Mouse (Mus musculus) MEL (cell line): ENCODE results near the gene Slc16a3. TPM values are rescaled to one million over a fixed set of nuclear protein-coding genes. Genes with fewer than 3 reads are reported as not detected.

Experiments used
- DNase-seq: peaks from one replicate; pipeline ENCODE4 v3.0.0; 2011; ENCODE audit warnings: low read depth, low spot score
- H3K27ac ChIP-seq: 2 replicates; pipeline ENCODE4 v1.5.1; 2012; ENCODE audit warnings: low read depth, mild to moderate bottlenecking, control low read depth, low read length, moderate library complexity; ENCODE audit not compliant: control insufficient read depth
- H3K27me3 ChIP-seq, 2 experiments: fragments of 150-350 bp in 1 of 2; sonication (generic) in 1 of 2; 2 replicates each; pipeline ENCODE4 v1.6.1; 2012; ENCODE audit warnings: low read length in 2 of 2, mild to moderate bottlenecking in 2 of 2, improper control_type of control experiment in 1 of 2, moderate library complexity in 1 of 2; ENCODE audit not compliant: insufficient read depth in 2 of 2, control insufficient read depth in 1 of 2
- H3K36me3 ChIP-seq, 2 experiments: 2 replicates each; pipeline ENCODE4 v1.6.1; 2012 to 2014; ENCODE audit warnings: low read length in 2 of 2, improper control_type of control experiment in 1 of 2, inconsistent platforms in 1 of 2, mild to moderate bottlenecking in 1 of 2; ENCODE audit not compliant: insufficient read depth in 2 of 2, control insufficient read depth in 1 of 2
- H3K4me1 ChIP-seq, 2 experiments: fragments of 150-350 bp in 1 of 2; sonication (generic) in 1 of 2; 2 replicates each; pipeline ENCODE4 v1.6.1; 2012; ENCODE audit warnings: low read length in 2 of 2, improper control_type of control experiment in 1 of 2, mild to moderate bottlenecking in 1 of 2; ENCODE audit not compliant: insufficient read depth in 2 of 2, control insufficient read depth in 1 of 2
- H3K4me3 ChIP-seq, 2 experiments: fragments of 150-350 bp in 1 of 2; sonication (generic) in 1 of 2; 2 replicates each; pipeline ENCODE4 v1.5.1; 2012; ENCODE audit warnings: low read depth in 2 of 2, low read length in 2 of 2, mild to moderate bottlenecking in 2 of 2, moderate library complexity in 2 of 2, control low read depth in 1 of 2, improper control_type of control experiment in 1 of 2; ENCODE audit not compliant: control insufficient read depth in 1 of 2, insufficient read depth in 1 of 2
- H3K79me2 ChIP-seq: 2 replicates; pipeline ENCODE4 v1.6.1; 2012; ENCODE audit warnings: mild to moderate bottlenecking, low read length, moderate library complexity; ENCODE audit not compliant: control insufficient read depth, poor library complexity, insufficient read depth
- H3K9ac ChIP-seq: 2 replicates; pipeline ENCODE4 v1.6.1; 2012; ENCODE audit warnings: low read depth, mild to moderate bottlenecking, control low read depth, low read length, moderate library complexity; ENCODE audit not compliant: control insufficient read depth, poor library complexity, severe bottlenecking
- H3K9me3 ChIP-seq: fragments of 150-350 bp; sonication (generic); replicated peaks from 2 replicates; pipeline ENCODE4 v1.6.1; 2012; ENCODE audit warnings: mild to moderate bottlenecking, low read length, improper control_type of control experiment, moderate library complexity; ENCODE audit not compliant: insufficient read depth
- BHLHE40 ChIP-seq: IDR thresholded peaks from 2 replicates; pipeline ENCODE4 v1.6.1; 2012; ENCODE audit warnings: low read depth, mild to moderate bottlenecking, inconsistent platforms, low read length, improper control_type of control experiment, borderline replicate concordance
- CHD1 ChIP-seq: IDR thresholded peaks from 2 replicates; pipeline ENCODE4 v1.6.1; 2012; ENCODE audit warnings: low read depth, mild to moderate bottlenecking, inconsistent platforms, low read length, improper control_type of control experiment
- CTCF ChIP-seq, 3 experiments: IDR thresholded peaks in 2 of 3; conservative IDR thresholded peaks in 1 of 3; 2 replicates each; pipeline ENCODE4 v1.5.1; 2011 to 2012; ENCODE audit warnings: low read length in 3 of 3, low read depth in 2 of 3, mild to moderate bottlenecking in 2 of 3, improper control_type of control experiment in 1 of 3, inconsistent platforms in 1 of 3, mixed read lengths in 1 of 3, moderate library complexity in 1 of 3; ENCODE audit not compliant: control insufficient read depth in 1 of 3, insufficient read depth in 1 of 3, poor library complexity in 1 of 3, severe bottlenecking in 1 of 3
- E2F4 ChIP-seq: IDR thresholded peaks from 2 replicates; pipeline ENCODE4 v1.6.1; 2011; ENCODE audit warnings: low read depth, low read length, improper control_type of control experiment, borderline replicate concordance
- ELF1 ChIP-seq: IDR thresholded peaks from 2 replicates; pipeline ENCODE4 v1.6.1; 2014; ENCODE audit warnings: low read depth, mild to moderate bottlenecking, inconsistent platforms, low read length, improper control_type of control experiment, moderate library complexity
- GABPA ChIP-seq: IDR thresholded peaks from 2 replicates; pipeline ENCODE4 v1.6.1; 2012; ENCODE audit warnings: low read depth, mild to moderate bottlenecking, inconsistent platforms, low read length, improper control_type of control experiment, moderate library complexity
- GATA1 ChIP-seq: IDR thresholded peaks from 2 replicates; pipeline ENCODE4 v1.6.1; 2011; ENCODE audit warnings: low read depth, low read length, improper control_type of control experiment
- HCFC1 ChIP-seq: IDR thresholded peaks from 2 replicates; pipeline ENCODE4 v1.6.1; 2012; ENCODE audit warnings: low read depth, mild to moderate bottlenecking, inconsistent platforms, low read length, improper control_type of control experiment, moderate library complexity
- JUND ChIP-seq: IDR thresholded peaks from 2 replicates; pipeline ENCODE4 v1.6.1; 2011; ENCODE audit warnings: low read depth, mild to moderate bottlenecking, improper control_type of control experiment, low read length
- MAFK ChIP-seq: IDR thresholded peaks from 2 replicates; pipeline ENCODE4 v1.6.1; 2011; ENCODE audit warnings: low read depth, mild to moderate bottlenecking, low read length, improper control_type of control experiment, borderline replicate concordance
- MAZ ChIP-seq: IDR thresholded peaks from 2 replicates; pipeline ENCODE4 v1.6.1; 2012; ENCODE audit warnings: low read depth, mild to moderate bottlenecking, inconsistent platforms, low read length, improper control_type of control experiment
- MEF2A ChIP-seq: IDR thresholded peaks from 2 replicates; pipeline ENCODE4 v1.6.1; 2014; ENCODE audit warnings: low read depth, mild to moderate bottlenecking, inconsistent platforms, low read length, improper control_type of control experiment; ENCODE audit not compliant: poor library complexity, insufficient replicate concordance, severe bottlenecking; ENCODE audit errors: extremely low read depth
- MXI1 ChIP-seq: IDR thresholded peaks from 2 replicates; pipeline ENCODE4 v1.6.1; 2011; ENCODE audit warnings: mild to moderate bottlenecking, low read depth, low read length, improper control_type of control experiment
- NRF1 ChIP-seq: IDR thresholded peaks from 2 replicates; pipeline ENCODE4 v1.6.1; 2014; ENCODE audit warnings: low read depth, mild to moderate bottlenecking, inconsistent platforms, low read length, improper control_type of control experiment, moderate library complexity; ENCODE audit not compliant: poor library complexity, insufficient read depth, severe bottlenecking
- POLR2A ChIP-seq, 2 experiments: IDR thresholded peaks; 2 replicates each; pipeline ENCODE4 v1.6.1; 2011 to 2012; ENCODE audit warnings: low read length in 2 of 2, mild to moderate bottlenecking in 2 of 2, control low read depth in 1 of 2, improper control_type of control experiment in 1 of 2, low read depth in 1 of 2, moderate library complexity in 1 of 2; ENCODE audit not compliant: control insufficient read depth in 1 of 2, insufficient read depth in 1 of 2, poor library complexity in 1 of 2
- RCOR1 ChIP-seq: IDR thresholded peaks from 2 replicates; pipeline ENCODE4 v1.6.1; 2012; ENCODE audit warnings: low read depth, mild to moderate bottlenecking, inconsistent platforms, low read length, improper control_type of control experiment
- SIN3A ChIP-seq: IDR thresholded peaks from 2 replicates; pipeline ENCODE4 v1.6.1; 2012; ENCODE audit warnings: low read length, improper control_type of control experiment, inconsistent platforms
- SMC3 ChIP-seq: IDR thresholded peaks from 2 replicates; pipeline ENCODE4 v1.6.1; 2011; ENCODE audit warnings: low read depth, low read length, improper control_type of control experiment
- TBP ChIP-seq: IDR thresholded peaks from 2 replicates; pipeline ENCODE4 v1.8.0; 2011; ENCODE audit warnings: low read depth, low read length, improper control_type of control experiment
- UBTF ChIP-seq: IDR thresholded peaks from 2 replicates; pipeline ENCODE4 v1.6.1; 2012; ENCODE audit warnings: low read depth, mild to moderate bottlenecking, inconsistent platforms, low read length, improper control_type of control experiment, moderate library complexity, borderline replicate concordance; ENCODE audit not compliant: insufficient read depth
- USF2 ChIP-seq, 2 experiments: IDR thresholded peaks; 2 replicates each; pipeline ENCODE4 v1.6.1; 2011 to 2012; ENCODE audit warnings: improper control_type of control experiment in 2 of 2, low read length in 2 of 2, borderline replicate concordance in 1 of 2, inconsistent platforms in 1 of 2, low read depth in 1 of 2, mild to moderate bottlenecking in 1 of 2; ENCODE audit not compliant: insufficient read depth in 1 of 2
- ZKSCAN1 ChIP-seq: IDR thresholded peaks from 2 replicates; pipeline ENCODE4 v1.6.1; 2012; ENCODE audit warnings: low read depth, mild to moderate bottlenecking, inconsistent platforms, low read length, improper control_type of control experiment, moderate library complexity
- ZMIZ1 ChIP-seq: IDR thresholded peaks from 2 replicates; pipeline ENCODE4 v1.6.1; 2012; ENCODE audit warnings: low read depth, mild to moderate bottlenecking, inconsistent platforms, low read length, improper control_type of control experiment, moderate library complexity
- polyA plus RNA-seq, 2 experiments: library from polyadenylated mRNA; stranded (reverse) in 1 of 2; unstranded in 1 of 2; fragments of >175 nt in 1 of 2; fragments of >200 nt in 1 of 2; gene quantifications; 2 replicates each; pipeline versions ENCODE4 v1.2.1 to v1.2.4; 2012; ENCODE audit warnings: low replicate concordance in 2 of 2, low read depth in 1 of 2; ENCODE audit not compliant: insufficient read length in 2 of 2, insufficient read depth in 1 of 2, missing spikeins in 1 of 2
- total RNA-seq: library from RNA; depleted of rRNA; stranded (reverse); fragments of 300-350 nt; gene quantifications from 2 replicates; pipeline ENCODE4 v1.2.3, GENCODE M21; 2012

Slc16a3 gene
- total and polyA plus RNA-seq, 3 experiments: 85.7 to 610 (median 570) TPM

- H3K27ac ChIP-seq: no peak overlapping the region
- TF ChIP-seq MAFK (no peak), TBP (no peak), HCFC1 (no peak), JUND (no peak), SIN3A (no peak), E2F4 (no peak), SMC3 (no peak), POLR2A (IDR thresholded peaks at IDR 0.05; ENCODE audit: control insufficient read depth in 1 of 2, insufficient read depth in 1 of 2, low read depth in 1 of 2, low read length in 2 of 2, poor library complexity in 1 of 2) (no peak), MAZ (no peak), ELF1 (no peak), GABPA (no peak), RCOR1 (no peak), MXI1 (no peak), CTCF (IDR thresholded peaks at IDR 0.05 in 2 of 3, conservative IDR thresholded peaks at IDR 0.05 in 1 of 3; ENCODE audit: control insufficient read depth in 1 of 3, insufficient read depth in 1 of 3, low read depth in 2 of 3, low read length in 3 of 3, poor library complexity in 1 of 3, severe bottlenecking in 1 of 3) (no peak), CHD1 (no peak), MEF2A (no peak), USF2 (IDR thresholded peaks at IDR 0.05; ENCODE audit: borderline replicate concordance in 1 of 2, insufficient read depth in 1 of 2, low read depth in 1 of 2, low read length in 2 of 2) (no peak), GATA1 (no peak), ZKSCAN1 (no peak)
- H3K79me2 ChIP-seq: no peaks in the 10 kb centered on the region
- peak; percentile 38 for DNase-seq
- no peak overlapping the region for H3K4me3 ChIP-seq
- peaks cover 9 to 23% of the 10 kb centered on the region in 2 experiments for H3K4me1 ChIP-seq
- H3K9ac ChIP-seq: no peak overlapping the region
- H3K9me3 ChIP-seq: no peaks in the 10 kb centered on the region
- H3K27me3 ChIP-seq: no peaks in the 10 kb centered on the region
- H3K36me3 ChIP-seq: peaks cover 0 to 3% of the 10 kb centered on the region in 2 experiments; a peak in 2 of 4 replicates
Observed at GRCm38 (mm10) chr11:120937976-120938375, 10.3 kb upstream of the Slc16a3 start.

GRCm38 (mm10) chr11:120938795-120939194 lies 9.5 kb upstream of the Slc16a3 start:
- Histone ChIP-seq H3K4me1 (peaks cover 9 to 19% of the 10 kb centered on the region in 2 experiments), H3K79me2 (no peaks in the 10 kb centered on the region), H3K27me3 (no peaks in the 10 kb centered on the region), H3K27ac (no peak overlapping the region), H3K9me3 (no peaks in the 10 kb centered on the region), H3K9ac (no peak overlapping the region), H3K36me3 (peaks cover 0 to 3% of the 10 kb centered on the region in 2 experiments; a peak in 2 of 4 replicates), H3K4me3 (no peak overlapping the region; a peak in 1 of 4 replicates)
- TF ChIP-seq NRF1 (no peak), ZMIZ1 (no peak), UBTF (no peak), HCFC1 (no peak), BHLHE40 (no peak), MAZ (no peak)
- DNase-seq: peak; percentile 59
